ENCODE assay signal across 8 mouse cellular contexts in the genomic region with DNA sequence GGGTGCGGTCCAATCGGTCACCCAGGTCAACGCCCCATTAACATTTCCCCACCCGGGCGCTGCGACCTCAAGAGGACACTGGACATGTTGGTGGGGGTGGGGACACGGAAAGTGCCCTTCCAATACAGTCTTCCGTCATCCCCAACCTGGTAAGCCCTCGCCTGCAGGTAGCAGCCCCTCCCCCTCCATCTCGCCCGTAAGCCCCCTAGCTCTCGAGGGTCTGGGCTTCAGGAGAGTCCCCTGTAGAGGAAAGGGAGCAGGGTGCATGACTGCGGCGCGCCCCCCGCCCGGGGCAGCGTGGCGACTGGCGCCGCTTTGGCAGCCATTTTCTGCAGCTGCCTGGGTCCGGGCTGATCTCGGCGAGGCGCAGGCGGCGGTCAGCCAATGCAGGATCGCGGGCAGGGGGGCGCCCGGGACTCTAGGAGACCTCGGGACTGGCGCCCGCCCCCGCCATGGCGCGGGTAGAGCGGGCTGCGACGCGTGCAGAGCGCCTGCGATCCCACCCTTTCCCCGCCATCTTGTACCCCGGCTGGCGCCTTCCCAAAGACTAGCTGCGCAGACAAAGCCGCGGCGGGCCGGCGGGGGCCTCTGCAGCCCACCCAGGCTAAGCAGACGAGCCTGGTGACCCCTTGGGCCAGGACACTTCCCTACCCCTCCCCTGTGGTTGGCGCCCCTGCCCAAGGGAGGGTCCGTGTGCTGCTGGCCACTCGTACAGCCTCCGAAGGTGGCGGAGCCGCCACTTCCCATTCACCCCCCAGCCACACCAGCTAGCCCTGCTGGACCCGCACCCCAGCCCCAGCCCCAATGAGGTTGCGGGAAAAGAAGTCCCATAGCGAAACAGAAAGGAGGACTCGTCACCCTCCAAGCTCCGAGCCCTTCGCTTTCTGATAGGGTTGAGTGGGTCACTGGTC. TPM values are rescaled to one million over a fixed set of nuclear protein-coding genes. Genes with fewer than 3 reads are reported as not detected.
DNase-seq lines count a peak whose midpoint lies in the region; ATAC-seq lines count a peak whose summit lies in the region.

No protein-coding gene starts in this region.

- H3K4me2 ChIP-seq in heart, embryonic 14.5 days (ENCODE audit: low read length) = peak overlapping the region; percentile 97
- peak overlapping the region; percentile 92 for H3K4me2 ChIP-seq in midbrain, embryonic 13.5 days (replicated peaks)

- H3K36me3 ChIP-seq in heart, embryonic 14.5 days (ENCODE audit: control insufficient read depth, insufficient read depth, low read length) = no peaks in the 10 kb centered on the region
- H3K36me3 ChIP-seq in limb, embryonic 10.5 days = no peaks in the 10 kb centered on the region
- no peaks in the 10 kb centered on the region for H3K36me3 ChIP-seq in midbrain, embryonic 13.5 days

- H3K27me3 ChIP-seq in heart, embryonic 14.5 days (ENCODE audit: control insufficient read depth, insufficient read depth, low read length) = peaks cover 75% of the 10 kb centered on the region
- peaks cover 94% of the 10 kb centered on the region for H3K27me3 ChIP-seq in limb, embryonic 10.5 days (ENCODE audit: low read depth, poor library complexity, severe bottlenecking)
- H3K27me3 ChIP-seq in midbrain, embryonic 13.5 days = peaks cover 74% of the 10 kb centered on the region

- H3K9ac ChIP-seq in heart, embryonic 14.5 days (ENCODE audit: low read length) = peak overlapping the region; percentile 95
- H3K9ac ChIP-seq in midbrain, embryonic 13.5 days (replicated peaks) = peak overlapping the region; percentile 95

- DNase-seq in adrenal gland, adult (ENCODE audit: inconsistent age in 2 of 2, low spot score in 1 of 2) = peak; percentile 54 to 85
- DNase-seq in adrenal gland, adult 8-10 months = no peak
- DNase-seq in urinary bladder, postnatal 14 days (ENCODE audit: low spot score) = peak; percentile 49
- DNase-seq in urinary bladder, adult 2 months (ENCODE audit: low spot score) = no peak
- DNase-seq in limb, embryonic 10.5 days (ENCODE audit: low spot score) = peak; percentile 84
- DNase-seq in thymus, postnatal 0 days (ENCODE audit: low spot score) = peak; percentile 63

- WGBS in heart, embryonic 14.5 days = under 1% methylated on average over 64 of the region's 65 CpGs
- WGBS in limb, embryonic 10.5 days = under 1% methylated on average over 65 of the region's 65 CpGs
- WGBS in midbrain, embryonic 13.5 days = under 1% methylated on average over 64 of the region's 65 CpGs

- ATAC-seq in heart, embryonic 14.5 days (ENCODE audit: insufficient number of reproducible peaks, insufficient read depth, low FRiP score, low read depth) = no peak
- peak; percentile 21 for ATAC-seq in midbrain, embryonic 13.5 days

- H3K4me1 ChIP-seq in heart, embryonic 14.5 days (ENCODE audit: control insufficient read depth in 2 of 2, insufficient read depth in 2 of 2, low read length in 2 of 2) = peaks cover 35 to 48% of the 10 kb centered on the region in 2 experiments
- H3K4me1 ChIP-seq in limb, embryonic 10.5 days = peaks cover 76% of the 10 kb centered on the region
- H3K4me1 ChIP-seq in midbrain, embryonic 13.5 days (replicated peaks) = peaks cover 66% of the 10 kb centered on the region

- peak overlapping the region; percentile 37 to 81 for H3K27ac ChIP-seq in heart, embryonic 14.5 days (replicated peaks in 1 of 2; ENCODE audit: control insufficient read depth in 1 of 2, insufficient read depth in 1 of 2, low read depth in 2 of 2, low read length in 2 of 2)
- peak overlapping the region; percentile 98 for H3K27ac ChIP-seq in limb, embryonic 10.5 days
- peak overlapping the region; percentile 91 for H3K27ac ChIP-seq in midbrain, embryonic 13.5 days

- no peaks in the 10 kb centered on the region for H3K9me3 ChIP-seq in heart, embryonic 14.5 days (ENCODE audit: control insufficient read depth, low read length)
- no peaks in the 10 kb centered on the region for H3K9me3 ChIP-seq in limb, embryonic 10.5 days (replicated peaks)
- no peaks in the 10 kb centered on the region for H3K9me3 ChIP-seq in midbrain, embryonic 13.5 days

- peak overlapping the region; percentile 60 to 66 for H3K4me3 ChIP-seq in heart, embryonic 14.5 days (ENCODE audit: control insufficient read depth in 1 of 2, insufficient read depth in 1 of 2, low read depth in 1 of 2, low read length in 2 of 2)
- peak overlapping the region; percentile 75 for H3K4me3 ChIP-seq in limb, embryonic 10.5 days
- peak overlapping the region; percentile 49 for H3K4me3 ChIP-seq in midbrain, embryonic 13.5 days (replicated peaks)

RNA-seq across cellular contexts. Expression of gene Cbx8, which starts 15.8 kb away (rescaled TPM):
- total RNA-seq in adrenal gland, adult 8-10 months (2022) = 10 to 100 TPM; 15.3 to 24.0 (median 16.5) TPM
- 5.4 and 6.8 TPM in 2 replicates for polyA plus RNA-seq in urinary bladder, adult 2 months (2012; rRNA removed)
- polyA plus RNA-seq in heart, embryonic 14.5 days (2014; fragmentation: Nextera tagmentation; extraction: Ambion mirVana) = 9.3 and 9.6 TPM in 2 replicates
- polyA plus RNA-seq in limb, embryonic 10.5 days (2016; fragmentation: Nextera tagmentation; extraction: Ambion mirVana) = 12.2 and 15.1 TPM in 2 replicates
- 9.8 and 15.2 TPM in 2 replicates for polyA plus RNA-seq in midbrain, embryonic 13.5 days (2015; fragmentation: Nextera tagmentation; extraction: Ambion mirVana)
- polyA plus RNA-seq in thymus, postnatal 0 days (2015; fragmentation: Nextera tagmentation; extraction: Ambion mirVana) = 10.7 and 12.3 TPM in 2 replicates

RNA-seq across cellular contexts. Expression of gene Cbx4, which starts 29.5 kb away (rescaled TPM):
- total RNA-seq in adrenal gland, adult 8-10 months (2022) = 100 to 1,000 TPM in 1 of 4 experiments, 10 to 100 TPM in 3; 70.8 to 227 (median 87.4) TPM
- polyA plus RNA-seq in urinary bladder, adult 2 months (2012; rRNA removed) = 32.2 and 36.0 TPM in 2 replicates
- polyA plus RNA-seq in heart, embryonic 14.5 days (2014; fragmentation: Nextera tagmentation; extraction: Ambion mirVana) = 6.5 and 9.2 TPM in 2 replicates
- polyA plus RNA-seq in limb, embryonic 10.5 days (2016; fragmentation: Nextera tagmentation; extraction: Ambion mirVana) = 4.3 and 7.1 TPM in 2 replicates
- 14.1 and 16.3 TPM in 2 replicates for polyA plus RNA-seq in midbrain, embryonic 13.5 days (2015; fragmentation: Nextera tagmentation; extraction: Ambion mirVana)
- polyA plus RNA-seq in thymus, postnatal 0 days (2015; fragmentation: Nextera tagmentation; extraction: Ambion mirVana) = 25.1 and 26.8 TPM in 2 replicates

RNA-seq across cellular contexts. Expression of gene Cbx2, which starts 33.8 kb away (rescaled TPM):
- total RNA-seq in adrenal gland, adult 8-10 months (2022) = 1 to 10 TPM; 4.6 to 8.1 (median 5.6) TPM
- polyA plus RNA-seq in urinary bladder, adult 2 months (2012; rRNA removed) = 3.0 TPM in 2 replicates
- 9.8 and 11.9 TPM in 2 replicates for polyA plus RNA-seq in heart, embryonic 14.5 days (2014; fragmentation: Nextera tagmentation; extraction: Ambion mirVana)
- polyA plus RNA-seq in limb, embryonic 10.5 days (2016; fragmentation: Nextera tagmentation; extraction: Ambion mirVana) = 151 and 170 TPM in 2 replicates
- polyA plus RNA-seq in midbrain, embryonic 13.5 days (2015; fragmentation: Nextera tagmentation; extraction: Ambion mirVana) = 34.7 and 35.5 TPM in 2 replicates
- polyA plus RNA-seq in thymus, postnatal 0 days (2015; fragmentation: Nextera tagmentation; extraction: Ambion mirVana) = 19.5 and 22.3 TPM in 2 replicates

Comparison
In these comparisons a context has a peak if more than half of its experiments do, and no peak if none do; other contexts are left out.
1. DNase-seq: peak in adrenal gland, adult (2 of 2), urinary bladder, postnatal 14 days (single experiment), limb, embryonic 10.5 days (single experiment) and thymus, postnatal 0 days (single experiment); none in adrenal gland, adult 8-10 months (single experiment) and urinary bladder, adult 2 months (single experiment).
2. Peak in every context shown above with its lines, with median percentiles within 50 percentile points of each other: H3K27ac ChIP-seq and H3K4me3 ChIP-seq.